Mouse (Mus musculus) macrophage (primary cell): Measurements from ENCODE around the gene Slc33a1. TPM values are rescaled to one million over a fixed set of nuclear protein-coding genes. Genes with fewer than 3 reads are reported as not detected.
A peak's percentile ranks its signal among the peaks of the same experiment; 100 is the strongest.

Source experiments
- H3K27ac ChIP-seq: fragments of 350-480 bp; formaldehyde crosslinking; 2 replicates; pipeline ENCODE4 v1.9.0; 2021
- H3K36me3 ChIP-seq: fragments of 350-480 bp; formaldehyde crosslinking; 2 replicates; pipeline ENCODE4 v1.9.0; 2021; ENCODE audit errors: inconsistent target
- H3K4me3 ChIP-seq: fragments of 350-480 bp; formaldehyde crosslinking; 2 replicates; pipeline ENCODE4 v1.9.0; 2021; ENCODE audit errors: inconsistent target
- H3K79me2 ChIP-seq: fragments of 350-480 bp; formaldehyde crosslinking; 2 replicates; pipeline ENCODE4 v1.9.0; 2021; ENCODE audit errors: inconsistent target
- WGBS: methylation state at CpG from one replicate; pipeline ENCODE4 v1.1.7; 2026; ENCODE audit warnings: inconsistent platforms; ENCODE audit not compliant: missing documents; 5-methylcytosine and 5-hydroxymethylcytosine counted together
- polyA plus RNA-seq: library from polyadenylated mRNA; stranded (reverse); fragments of 250-400 nt; gene quantifications from 3 replicates; pipeline ENCODE4 v1.2.4, GENCODE M21; 2018; ENCODE audit warnings: inconsistent platforms

The Slc33a1 gene
- polyA plus RNA-seq, 1 experiment from 2014 or later: 22.3 TPM

DNA sequence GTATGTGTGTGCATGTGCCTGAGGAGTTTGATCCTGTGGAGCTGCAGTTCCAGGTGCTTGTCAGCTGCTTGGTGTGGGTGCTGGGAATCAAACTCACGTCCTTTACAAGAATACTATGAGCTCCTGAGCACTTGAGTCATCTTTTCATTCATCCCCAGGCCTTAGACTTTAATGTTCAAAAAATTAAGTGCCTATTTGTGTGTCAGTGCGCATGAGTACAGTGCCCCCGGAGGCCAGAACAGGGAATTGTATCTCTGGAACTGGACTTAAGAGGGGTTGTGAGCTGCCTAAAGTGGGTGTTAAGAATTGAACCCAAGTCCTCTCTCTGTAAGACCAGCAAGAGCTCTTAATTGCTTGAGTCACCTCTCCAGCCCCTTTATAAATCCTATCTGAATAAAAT lies 44.9 kb downstream of the Slc33a1 start:
- Histone ChIP-seq H3K4me3 (no peak overlapping the region), H3K79me2 (no peaks in the 10 kb centered on the region), H3K27ac (no peak overlapping the region), H3K36me3 (no peaks in the 10 kb centered on the region; the same call in 1 of the 2 replicates)
- WGBS: 95% methylated on average over 3 of the region's 3 CpGs

- WGBS: 96% methylated on average over 4 of the region's 4 CpGs
- Histone ChIP-seq H3K36me3 (no peaks in the 10 kb centered on the region; the same call in 1 of the 2 replicates), H3K79me2 (no peaks in the 10 kb centered on the region), H3K27ac (no peak overlapping the region), H3K4me3 (no peak overlapping the region)
Observed at GRCm38 (mm10) chr3:63910301-63910700, 54.3 kb downstream of the Slc33a1 start.

GRCm38 (mm10) chr3:63905241-63905640 lies 59.3 kb downstream of the Slc33a1 start:
- 1% methylated on average over 18 of the region's 18 CpGs for WGBS
- Histone ChIP-seq H3K36me3 (no peaks in the 10 kb centered on the region), H3K27ac (no peak overlapping the region), H3K79me2 (no peaks in the 10 kb centered on the region), H3K4me3 (no peak overlapping the region)

- 96% methylated on average over 2 of the region's 2 CpGs for WGBS
- H3K79me2 ChIP-seq: no peaks in the 10 kb centered on the region
Observed at GRCm38 (mm10) chr3:63904157-63904556, 60.4 kb downstream of the Slc33a1 start.

GRCm38 (mm10) chr3:63900021-63900571 lies 64.5 kb downstream of the Slc33a1 start:
- H3K4me3 ChIP-seq: no peak overlapping the region
- WGBS: 34% methylated on average over 12 of the region's 12 CpGs

More at GRCm38 (mm10) chr3:63904157-63904556, 60.4 kb downstream of the Slc33a1 start:
- no peak overlapping the region for H3K4me3 ChIP-seq
- no peak overlapping the region for H3K27ac ChIP-seq
- no peaks in the 10 kb centered on the region for H3K36me3 ChIP-seq

GRCm38 (mm10) chr3:63899309-63899695 lies 65.3 kb downstream of the Slc33a1 start, which contains the start of gene Plch1:
Plch1 (minus strand) TSS chr3:63899472.
- Histone ChIP-seq H3K4me3 (peak within 1 kb of the TSS; percentile 7; the same call in 1 of the 2 replicates), H3K79me2 (no peaks in the 10 kb centered on the region), H3K36me3 (no peaks in the 10 kb centered on the region), H3K27ac (no peak within 1 kb of the TSS)
- WGBS: under 1% methylated on average over 12 of the region's 12 CpGs

More at GRCm38 (mm10) chr3:63900021-63900571, 64.5 kb downstream of the Slc33a1 start:
- Histone ChIP-seq H3K79me2 (no peaks in the 10 kb centered on the region), H3K36me3 (no peaks in the 10 kb centered on the region), H3K27ac (no peak overlapping the region)

- peak overlapping the region; percentile 7; the same call in 1 of the 2 replicates for H3K4me3 ChIP-seq
- under 1% methylated on average over 41 of the region's 41 CpGs for WGBS
Observed at GRCm38 (mm10) chr3:63898581-63899308, 65.8 kb downstream of the Slc33a1 start.

DNA sequence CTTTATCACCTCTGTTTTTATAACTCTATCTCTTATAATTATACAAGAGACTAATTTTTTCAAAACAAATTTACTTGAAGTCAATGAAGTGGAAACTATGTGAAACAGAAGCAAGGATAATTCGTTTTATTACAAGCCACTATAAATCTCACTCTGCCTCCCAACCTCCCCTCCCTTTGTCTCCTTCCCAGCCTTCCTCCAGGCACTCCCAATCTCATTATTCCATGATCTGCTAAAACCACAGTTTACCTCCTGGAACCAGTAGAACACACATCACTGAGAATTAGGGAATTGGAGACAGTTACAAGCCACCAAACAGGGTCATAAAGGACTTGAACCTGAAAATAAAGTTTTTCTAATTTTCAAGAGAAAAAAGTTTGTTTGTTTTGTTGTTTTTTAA lies 67.4 kb downstream of the Slc33a1 start:
- no peaks in the 10 kb centered on the region for H3K79me2 ChIP-seq
- H3K27ac ChIP-seq: no peak overlapping the region
- no peaks in the 10 kb centered on the region for H3K36me3 ChIP-seq
- 100% methylated on average over 1 of the region's 1 CpGs for WGBS
- no peak overlapping the region for H3K4me3 ChIP-seq

More at GRCm38 (mm10) chr3:63898581-63899308, 65.8 kb downstream of the Slc33a1 start:
- Histone ChIP-seq H3K27ac (no peak overlapping the region), H3K36me3 (no peaks in the 10 kb centered on the region), H3K79me2 (no peaks in the 10 kb centered on the region)

DNA sequence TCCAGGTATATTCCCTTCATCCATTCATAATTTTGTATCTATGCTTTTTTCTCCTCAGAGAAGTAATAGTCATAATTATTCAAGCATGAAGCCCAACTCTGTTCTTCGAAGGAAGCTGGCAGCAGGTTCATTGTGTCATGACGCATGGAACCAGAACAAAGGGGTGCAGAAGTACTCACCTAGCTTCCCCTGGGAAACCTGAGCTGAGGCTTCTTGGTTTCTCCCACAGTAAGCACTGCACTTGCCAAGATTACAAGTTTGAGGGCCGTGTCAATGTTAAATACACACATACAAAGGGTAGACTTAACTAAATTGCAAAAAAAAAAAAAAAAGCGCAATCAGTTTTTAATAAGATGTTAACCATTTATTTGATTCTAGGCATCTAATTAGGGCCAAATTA lies 68.3 kb downstream of the Slc33a1 start:
- no peaks in the 10 kb centered on the region for H3K36me3 ChIP-seq
- WGBS: 100% methylated on average over 3 of the region's 4 CpGs
- H3K4me3 ChIP-seq: no peak overlapping the region
- H3K79me2 ChIP-seq: no peaks in the 10 kb centered on the region
- no peak overlapping the region for H3K27ac ChIP-seq

DNA sequence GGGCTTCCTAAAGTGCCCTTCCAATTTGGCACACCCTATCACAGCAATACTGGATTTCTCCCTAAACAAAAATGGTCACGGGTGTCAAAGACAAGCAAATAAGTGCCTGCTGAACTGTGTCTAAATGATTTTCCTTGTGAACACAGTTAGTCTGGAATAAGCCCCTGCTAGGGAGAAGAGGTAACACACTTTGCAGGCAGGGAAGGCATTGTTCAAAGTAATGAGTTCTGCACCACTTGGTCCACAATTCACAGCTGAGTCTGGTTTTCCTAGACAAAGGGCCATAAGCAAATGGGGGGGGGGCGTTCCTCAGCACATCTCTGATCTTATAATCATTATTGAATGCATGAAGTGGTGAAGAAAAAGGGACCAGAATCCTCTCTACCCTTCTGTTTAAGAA lies 68.8 kb downstream of the Slc33a1 start:
- Histone ChIP-seq H3K36me3 (no peaks in the 10 kb centered on the region), H3K27ac (no peak overlapping the region), H3K79me2 (no peaks in the 10 kb centered on the region), H3K4me3 (no peak overlapping the region)
- 75% methylated on average over 2 of the region's 2 CpGs for WGBS

- H3K27ac ChIP-seq: no peak overlapping the region
- 4% methylated on average over 7 of the region's 7 CpGs for WGBS
- H3K36me3 ChIP-seq: no peaks in the 10 kb centered on the region
- no peak overlapping the region for H3K4me3 ChIP-seq
- no peaks in the 10 kb centered on the region for H3K79me2 ChIP-seq
Observed at GRCm38 (mm10) chr3:63893677-63894076, 70.9 kb downstream of the Slc33a1 start.

DNA sequence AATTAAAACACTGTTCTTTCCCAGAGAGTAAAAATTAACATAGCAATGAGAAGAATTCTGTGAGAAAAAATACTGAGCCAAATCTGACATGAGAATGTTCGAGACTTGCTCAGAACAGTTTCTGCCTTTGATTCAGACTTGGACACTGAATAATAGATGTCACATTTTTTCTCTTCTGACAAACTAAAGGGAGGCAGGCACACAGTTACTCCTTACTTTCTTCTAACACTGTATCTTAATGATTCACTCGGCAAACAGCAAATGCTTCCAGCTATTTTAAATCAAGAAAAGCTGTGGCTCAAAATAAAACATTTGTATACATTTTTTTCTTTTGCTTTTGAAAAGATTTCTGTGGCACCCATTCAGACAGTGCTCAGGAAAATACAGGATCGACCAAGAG lies 72.4 kb downstream of the Slc33a1 start:
- H3K4me3 ChIP-seq: no peak overlapping the region
- H3K36me3 ChIP-seq: no peaks in the 10 kb centered on the region
- no peaks in the 10 kb centered on the region for H3K79me2 ChIP-seq
- 89% methylated on average over 3 of the region's 3 CpGs for WGBS
- no peak overlapping the region for H3K27ac ChIP-seq

Other genes with a start within 250 kb of the Slc33a1 start
- gene Plch1, start 65.3 kb downstream of the Slc33a1 start, polyA plus RNA-seq: not detected in 3 replicates
- 3.3 to 11.2 TPM (median 9.1 TPM) in 3 replicates for gene E130311K13Rik, start 35.3 kb downstream of the Slc33a1 start, polyA plus RNA-seq
- gene Gmps, start 11.3 kb upstream of the Slc33a1 start, polyA plus RNA-seq: 8.1 to 12.9 TPM (median 12.4 TPM) in 3 replicates
- not detected in 3 replicates for gene Vmn2r1, start 116.8 kb upstream of the Slc33a1 start, polyA plus RNA-seq
- not detected in 3 replicates for gene Vmn2r2, start 177.2 kb upstream of the Slc33a1 start, polyA plus RNA-seq